ENCODE assay signal across 12 mouse cellular contexts in genomic region chr3:58205526-58205925, GRCm38 (mm10).
"Had no signal": no experiment of that assay in that cellular context is flagged by ENCODE, and none has a peak within 500 bp of the region (broad histone marks: within the 10 kb centered on the region; RNA-seq: fewer than 3 reads in every experiment).

No protein-coding gene starts in this region.

- H3K27me3 ChIP-seq: lung, embryonic 15.5 days had no signal

- ATAC-seq: liver, postnatal 0 days had no signal

- H3K27ac ChIP-seq: kidney, postnatal 0 days; liver, embryonic 14.5 days; lung, embryonic 15.5 days had no signal

- H3K9ac ChIP-seq: liver, embryonic 14.5 days; liver, postnatal 0 days; lung, embryonic 15.5 days had no signal

- H3K4me1 ChIP-seq: lung, embryonic 15.5 days had no signal

- H3K36me3 ChIP-seq: lung, embryonic 15.5 days had no signal

- H3K9me3 ChIP-seq: lung, embryonic 15.5 days had no signal

- DNase-seq: kidney, adult 2 months; kidney, postnatal 36 days; liver; liver, postnatal 0 days; lung, postnatal 14 days; midbrain, embryonic 14.5 days; thymus, adult 18-20 months; thymus, postnatal 36 days had no signal

- H3K4me2 ChIP-seq: lung, embryonic 15.5 days; midbrain, embryonic 11.5 days had no signal

- H3K4me3 ChIP-seq: lung, embryonic 15.5 days had no signal
